Mouse (Mus musculus): ENCODE measurements at regions not wholly inside any gene's neighbourhood (a gene's known extent, or its start where the extent isn't known, plus 50 kb on each side); places are given as distances from the start of the nearest gene placed in this dataset.

- no peak overlapping the region for H3K4me2 ChIP-seq (ENCODE audit: low read depth, low read length)
- no peak overlapping the region for H3K27ac ChIP-seq (replicated peaks; ENCODE audit: low read depth, low read length)
- ATAC-seq (ENCODE audit: low read depth) (no peak), DNase-seq (ENCODE audit: low spot score) (no peak)
- H3K4me3 ChIP-seq (ENCODE audit: low read depth, low read length) = no peak overlapping the region
- WGBS = 75% methylated on average over 1 of the region's 1 CpGs
- no peaks in the 10 kb centered on the region for H3K36me3 ChIP-seq (ENCODE audit: control insufficient read depth, insufficient read depth, low read length)
- no peaks in the 10 kb centered on the region for H3K27me3 ChIP-seq (replicated peaks; ENCODE audit: control insufficient read depth, insufficient read depth, low read length)
- H3K4me1 ChIP-seq (ENCODE audit: control insufficient read depth, insufficient read depth, low read length) = peaks cover 7% of the 10 kb centered on the region
- no peaks in the 10 kb centered on the region for H3K9me3 ChIP-seq (ENCODE audit: control insufficient read depth, low read length)
- H3K9ac ChIP-seq (ENCODE audit: low read depth, low read length) = no peak overlapping the region
Measured at GRCm38 (mm10) chr11:111932052-111932451, 850.0 kb upstream of the Sox9 start.

GRCm38 (mm10) chr11:111944282-111944681 is 837.7 kb upstream of the Sox9 start:
- WGBS = 46% methylated on average over 8 of the region's 8 CpGs
- H3K9me3 ChIP-seq (ENCODE audit: control insufficient read depth, low read length) = no peaks in the 10 kb centered on the region
- no peaks in the 10 kb centered on the region for H3K27me3 ChIP-seq (replicated peaks; ENCODE audit: control insufficient read depth, insufficient read depth, low read length)
- peak; percentile 72 for DNase-seq (ENCODE audit: low spot score)
- H3K9ac ChIP-seq (ENCODE audit: low read depth, low read length) = no peak overlapping the region
- ATAC-seq (ENCODE audit: low read depth) = no peak
- peak overlapping the region; percentile 39; the same call in 1 of the 2 replicates for H3K27ac ChIP-seq (replicated peaks; ENCODE audit: low read depth, low read length)
- no peak overlapping the region for H3K4me3 ChIP-seq (ENCODE audit: low read depth, low read length)
- no peak overlapping the region for H3K4me2 ChIP-seq (ENCODE audit: low read depth, low read length)
- no peaks in the 10 kb centered on the region for H3K4me1 ChIP-seq (ENCODE audit: control insufficient read depth, insufficient read depth, low read length)
- H3K36me3 ChIP-seq (ENCODE audit: control insufficient read depth, insufficient read depth, low read length) = no peaks in the 10 kb centered on the region

- DNase-seq (ENCODE audit: low spot score) (no peak), ATAC-seq (ENCODE audit: low read depth) (no peak)
Measured at GRCm38 (mm10) chr11:111945806-111946205, 836.2 kb upstream of the Sox9 start.

GRCm38 (mm10) chr11:111947671-111948070 is 834.4 kb upstream of the Sox9 start:
- 72% methylated on average over 6 of the region's 6 CpGs for WGBS
- H3K4me1 ChIP-seq (ENCODE audit: control insufficient read depth, insufficient read depth, low read length) = no peaks in the 10 kb centered on the region

More at GRCm38 (mm10) chr11:111945806-111946205, 836.2 kb upstream of the Sox9 start:
- Histone ChIP-seq H3K9me3 (ENCODE audit: control insufficient read depth, low read length) (no peaks in the 10 kb centered on the region), H3K4me3 (ENCODE audit: low read depth, low read length) (no peak overlapping the region), H3K36me3 (ENCODE audit: control insufficient read depth, insufficient read depth, low read length) (no peaks in the 10 kb centered on the region), H3K4me2 (ENCODE audit: low read depth, low read length) (no peak overlapping the region), H3K27ac (replicated peaks; ENCODE audit: low read depth, low read length) (no peak overlapping the region), H3K27me3 (replicated peaks; ENCODE audit: control insufficient read depth, insufficient read depth, low read length) (no peaks in the 10 kb centered on the region), H3K9ac (ENCODE audit: low read depth, low read length) (no peak overlapping the region), H3K4me1 (ENCODE audit: control insufficient read depth, insufficient read depth, low read length) (no peaks in the 10 kb centered on the region)

GRCm38 (mm10) chr11:111953421-111953820 is 828.6 kb upstream of the Sox9 start:
- WGBS = 61% methylated on average over 5 of the region's 5 CpGs
- no peaks in the 10 kb centered on the region for H3K27me3 ChIP-seq (replicated peaks; ENCODE audit: control insufficient read depth, insufficient read depth, low read length)
- ATAC-seq (ENCODE audit: low read depth) = no peak
- H3K9ac ChIP-seq (ENCODE audit: low read depth, low read length) = no peak overlapping the region
- 0 out of 2 replicates have a peak, but pooled peaks cover 3% of the 10 kb centered on the region for H3K4me1 ChIP-seq (ENCODE audit: control insufficient read depth, insufficient read depth, low read length)
- H3K4me2 ChIP-seq (ENCODE audit: low read depth, low read length) = no peak overlapping the region
- no peak overlapping the region for H3K4me3 ChIP-seq (ENCODE audit: low read depth, low read length)
- peaks cover 10% of the 10 kb centered on the region; the same call in 1 of the 2 replicates for H3K9me3 ChIP-seq (ENCODE audit: control insufficient read depth, low read length)
- H3K36me3 ChIP-seq (ENCODE audit: control insufficient read depth, insufficient read depth, low read length) = no peaks in the 10 kb centered on the region
- peak; percentile 45 for DNase-seq (ENCODE audit: low spot score)
- no peak overlapping the region for H3K27ac ChIP-seq (replicated peaks; ENCODE audit: low read depth, low read length)

More at GRCm38 (mm10) chr11:111947671-111948070, 834.4 kb upstream of the Sox9 start:
- Histone ChIP-seq H3K4me2 (ENCODE audit: low read depth, low read length) (no peak overlapping the region), H3K27me3 (replicated peaks; ENCODE audit: control insufficient read depth, insufficient read depth, low read length) (no peaks in the 10 kb centered on the region), H3K4me3 (ENCODE audit: low read depth, low read length) (no peak overlapping the region), H3K36me3 (ENCODE audit: control insufficient read depth, insufficient read depth, low read length) (no peaks in the 10 kb centered on the region), H3K27ac (replicated peaks; ENCODE audit: low read depth, low read length) (no peak overlapping the region), H3K9me3 (ENCODE audit: control insufficient read depth, low read length) (no peaks in the 10 kb centered on the region), H3K9ac (ENCODE audit: low read depth, low read length) (no peak overlapping the region)
- DNase-seq (ENCODE audit: low spot score) (no peak), ATAC-seq (ENCODE audit: low read depth) (no peak)

GRCm38 (mm10) chr11:111957721-111958287 is 824.2 kb upstream of the Sox9 start:
- 0 out of 2 replicates have a peak, but pooled peaks cover 3% of the 10 kb centered on the region for H3K4me1 ChIP-seq (ENCODE audit: control insufficient read depth, insufficient read depth, low read length)
- no peak overlapping the region for H3K9ac ChIP-seq (ENCODE audit: low read depth, low read length)
- H3K27ac ChIP-seq (replicated peaks; ENCODE audit: low read depth, low read length) = no peak overlapping the region
- H3K9me3 ChIP-seq (ENCODE audit: control insufficient read depth, low read length) = peaks cover 10% of the 10 kb centered on the region; the same call in 1 of the 2 replicates
- no peak overlapping the region for H3K4me2 ChIP-seq (ENCODE audit: low read depth, low read length)
- DNase-seq (ENCODE audit: low spot score) (peak; percentile 42), ATAC-seq (ENCODE audit: low read depth) (no peak)
- WGBS = 37% methylated on average over 5 of the region's 5 CpGs
- no peaks in the 10 kb centered on the region for H3K27me3 ChIP-seq (replicated peaks; ENCODE audit: control insufficient read depth, insufficient read depth, low read length)
- H3K4me3 ChIP-seq (ENCODE audit: low read depth, low read length) = no peak overlapping the region
- no peaks in the 10 kb centered on the region for H3K36me3 ChIP-seq (ENCODE audit: control insufficient read depth, insufficient read depth, low read length)

GRCm38 (mm10) chr11:111961047-111961837 is 820.8 kb upstream of the Sox9 start:
- H3K9me3 ChIP-seq (ENCODE audit: control insufficient read depth, low read length) = peaks cover 8% of the 10 kb centered on the region; the same call in 1 of the 2 replicates
- no peak for DNase-seq (ENCODE audit: low spot score)
- no peak overlapping the region for H3K27ac ChIP-seq (replicated peaks; ENCODE audit: low read depth, low read length)
- 52% methylated on average over 10 of the region's 10 CpGs for WGBS
- 0 out of 2 replicates have a peak, but pooled peaks cover 3% of the 10 kb centered on the region for H3K4me1 ChIP-seq (ENCODE audit: control insufficient read depth, insufficient read depth, low read length)
- H3K9ac ChIP-seq (ENCODE audit: low read depth, low read length) = no peak overlapping the region
- no peak overlapping the region for H3K4me3 ChIP-seq (ENCODE audit: low read depth, low read length)
- H3K36me3 ChIP-seq (ENCODE audit: control insufficient read depth, insufficient read depth, low read length) = no peaks in the 10 kb centered on the region
- no peaks in the 10 kb centered on the region for H3K27me3 ChIP-seq (replicated peaks; ENCODE audit: control insufficient read depth, insufficient read depth, low read length)
- ATAC-seq (ENCODE audit: low read depth) = no peak
- no peak overlapping the region for H3K4me2 ChIP-seq (ENCODE audit: low read depth, low read length)

- Histone ChIP-seq H3K36me3 (ENCODE audit: control insufficient read depth, insufficient read depth, low read length) (no peaks in the 10 kb centered on the region), H3K27me3 (replicated peaks; ENCODE audit: control insufficient read depth, insufficient read depth, low read length) (no peaks in the 10 kb centered on the region), H3K9me3 (ENCODE audit: control insufficient read depth, low read length) (peaks cover 2% of the 10 kb centered on the region; the same call in 1 of the 2 replicates), H3K4me2 (ENCODE audit: low read depth, low read length) (no peak overlapping the region), H3K4me1 (ENCODE audit: control insufficient read depth, insufficient read depth, low read length) (0 out of 2 replicates have a peak, but pooled peaks cover 3% of the 10 kb centered on the region), H3K27ac (replicated peaks; ENCODE audit: low read depth, low read length) (no peak overlapping the region), H3K9ac (ENCODE audit: low read depth, low read length) (no peak overlapping the region), H3K4me3 (ENCODE audit: low read depth, low read length) (no peak overlapping the region)
- ATAC-seq (ENCODE audit: low read depth) = no peak
- DNase-seq (ENCODE audit: low spot score) = peak; percentile 56
- WGBS = 29% methylated on average over 2 of the region's 2 CpGs
Measured at GRCm38 (mm10) chr11:111961846-111962245, 820.2 kb upstream of the Sox9 start.
